Mouse (Mus musculus) heart, embryonic 16.5 days (tissue): ENCODE measurements at regions not wholly inside any gene's neighbourhood (a gene's known extent, or its start where the extent isn't known, plus 50 kb on each side); places are given as distances from the start of the nearest gene placed in this dataset.

Experiments used
- ATAC-seq: fragments of 200-750 bp; cut with Nextera tagmentation; replicated peaks from 2 replicates; pipeline ENCODE4 v1.8.0; 2017; ENCODE audit warnings: moderate number of reproducible peaks; ENCODE audit not compliant: insufficient read depth, low FRiP score; ENCODE audit errors: extremely low read depth
- H3K27ac ChIP-seq: fragments of 300-500 bp; sonication (generic); 2 replicates; pipeline ENCODE4 v1.5.1; 2014; ENCODE audit warnings: mild to moderate bottlenecking, low read length, control low read depth, moderate library complexity
- H3K27me3 ChIP-seq: fragments of 300-500 bp; sonication (generic); 2 replicates; pipeline ENCODE4 v1.6.1; 2014; ENCODE audit warnings: low read length, mixed read lengths; ENCODE audit not compliant: control insufficient read depth, insufficient read depth
- H3K36me3 ChIP-seq: fragments of 300-500 bp; sonication (generic); 2 replicates; pipeline ENCODE4 v1.6.1; 2014; ENCODE audit not compliant: control insufficient read depth, insufficient read depth
- H3K4me1 ChIP-seq: fragments of 300-500 bp; sonication (generic); 2 replicates; pipeline ENCODE4 v1.6.1; 2014; ENCODE audit warnings: low read length, mixed read lengths; ENCODE audit not compliant: control insufficient read depth, insufficient read depth
- H3K4me2 ChIP-seq: fragments of 300-500 bp; sonication (generic); 2 replicates; pipeline ENCODE4 v1.6.1; 2014; ENCODE audit warnings: low read depth, mild to moderate bottlenecking, control low read depth, low read length
- H3K4me3 ChIP-seq: fragments of 300-500 bp; sonication (generic); 2 replicates; pipeline ENCODE4 v1.5.1; 2014; ENCODE audit warnings: mild to moderate bottlenecking, control low read depth, low read length
- H3K9ac ChIP-seq: fragments of 300-500 bp; sonication (generic); 2 replicates; pipeline ENCODE4 v1.6.1; 2014; ENCODE audit warnings: low read length, control low read depth
- H3K9me3 ChIP-seq: fragments of 300-500 bp; sonication (generic); replicated peaks from 2 replicates; pipeline ENCODE4 v1.6.1; 2016; ENCODE audit warnings: low read length; ENCODE audit not compliant: control insufficient read depth
- WGBS: fragments of 180-500 bp; shearing (Covaris S2); extraction: QIAGEN DNeasy Blood & Tissue Kit; methylation state at CpG from one replicate; pipeline ENCODE4 v1.1.7; 2014; 5-methylcytosine and 5-hydroxymethylcytosine counted together

GRCm38 (mm10) chr8:36318884-36319283, 553.3 kb downstream of the Gm19410 start:
- no peaks in the 10 kb centered on the region for H3K27me3 ChIP-seq
- H3K36me3 ChIP-seq: no peaks in the 10 kb centered on the region
- no peak overlapping the region for H3K4me3 ChIP-seq
- peak overlapping the region; percentile 37; the same call in 1 of the 2 replicates for H3K4me2 ChIP-seq
- ATAC-seq: no peak
- no peak overlapping the region for H3K27ac ChIP-seq
- WGBS: 53% methylated on average over 5 of the region's 5 CpGs
- no peak overlapping the region for H3K9ac ChIP-seq
- peaks cover 7% of the 10 kb centered on the region for H3K4me1 ChIP-seq
- H3K9me3 ChIP-seq: no peaks in the 10 kb centered on the region

- no peak overlapping the region for H3K27ac ChIP-seq
- 26% methylated on average over 7 of the region's 7 CpGs for WGBS
- H3K27me3 ChIP-seq: no peaks in the 10 kb centered on the region
- ATAC-seq: no peak
- H3K36me3 ChIP-seq: no peaks in the 10 kb centered on the region
- H3K4me1 ChIP-seq: peaks cover 7% of the 10 kb centered on the region
- no peaks in the 10 kb centered on the region for H3K9me3 ChIP-seq
- H3K9ac ChIP-seq: no peak overlapping the region
- H3K4me2 ChIP-seq: peak overlapping the region; percentile 37; the same call in 1 of the 2 replicates
- H3K4me3 ChIP-seq: no peak overlapping the region
Measured at GRCm38 (mm10) chr8:36319314-36319959, 553.8 kb downstream of the Gm19410 start.

- no peak overlapping the region for H3K4me3 ChIP-seq
- no peak for ATAC-seq
- no peaks in the 10 kb centered on the region for H3K9me3 ChIP-seq
- no peaks in the 10 kb centered on the region for H3K27me3 ChIP-seq
- H3K4me1 ChIP-seq: peaks cover 7% of the 10 kb centered on the region
- 69% methylated on average over 8 of the region's 8 CpGs for WGBS
- H3K4me2 ChIP-seq: no peak overlapping the region
- H3K27ac ChIP-seq: no peak overlapping the region
- H3K36me3 ChIP-seq: no peaks in the 10 kb centered on the region
- H3K9ac ChIP-seq: no peak overlapping the region
Measured at GRCm38 (mm10) chr8:36322125-36322524, 556.5 kb downstream of the Gm19410 start.

- WGBS: 67% methylated on average over 7 of the region's 7 CpGs
- Histone ChIP-seq H3K36me3 (no peaks in the 10 kb centered on the region), H3K4me3 (no peak overlapping the region), H3K9ac (no peak overlapping the region), H3K4me1 (peaks cover 7% of the 10 kb centered on the region), H3K27ac (no peak overlapping the region), H3K27me3 (no peaks in the 10 kb centered on the region), H3K9me3 (no peaks in the 10 kb centered on the region), H3K4me2 (no peak overlapping the region)
- ATAC-seq: no peak
Measured at GRCm38 (mm10) chr8:36322578-36322977, 557.0 kb downstream of the Gm19410 start.

- ATAC-seq: no peak
- H3K4me3 ChIP-seq: no peak overlapping the region
- no peak overlapping the region for H3K9ac ChIP-seq
- H3K27me3 ChIP-seq: no peaks in the 10 kb centered on the region
- H3K4me2 ChIP-seq: no peak overlapping the region
- WGBS: 93% methylated on average over 5 of the region's 5 CpGs
- H3K36me3 ChIP-seq: no peaks in the 10 kb centered on the region
- no peak overlapping the region for H3K27ac ChIP-seq
- no peaks in the 10 kb centered on the region for H3K9me3 ChIP-seq
- H3K4me1 ChIP-seq: no peaks in the 10 kb centered on the region
Measured at GRCm38 (mm10) chr8:36338628-36339027, 573.0 kb downstream of the Gm19410 start.

GRCm38 (mm10) chr8:36339449-36339848, 573.9 kb downstream of the Gm19410 start:
- H3K36me3 ChIP-seq: no peaks in the 10 kb centered on the region
- H3K9ac ChIP-seq: no peak overlapping the region
- no peak overlapping the region for H3K4me2 ChIP-seq
- no peaks in the 10 kb centered on the region for H3K4me1 ChIP-seq
- H3K27ac ChIP-seq: no peak overlapping the region
- WGBS: 80% methylated on average over 6 of the region's 6 CpGs
- no peaks in the 10 kb centered on the region for H3K9me3 ChIP-seq
- H3K27me3 ChIP-seq: no peaks in the 10 kb centered on the region
- ATAC-seq: no peak
- H3K4me3 ChIP-seq: no peak overlapping the region

- Histone ChIP-seq H3K27me3 (no peaks in the 10 kb centered on the region), H3K9me3 (no peaks in the 10 kb centered on the region), H3K4me2 (no peak overlapping the region), H3K4me1 (no peaks in the 10 kb centered on the region), H3K9ac (no peak overlapping the region), H3K36me3 (no peaks in the 10 kb centered on the region), H3K4me3 (no peak overlapping the region), H3K27ac (no peak overlapping the region)
- ATAC-seq: no peak
- WGBS: 65% methylated on average over 3 of the region's 3 CpGs
Measured at GRCm38 (mm10) chr8:36340454-36340853, 574.9 kb downstream of the Gm19410 start.

GRCm38 (mm10) chr8:36341965-36342364, 576.4 kb downstream of the Gm19410 start:
- ATAC-seq: no peak
- Histone ChIP-seq H3K9me3 (no peaks in the 10 kb centered on the region), H3K4me1 (no peaks in the 10 kb centered on the region), H3K27me3 (no peaks in the 10 kb centered on the region), H3K4me3 (no peak overlapping the region), H3K36me3 (no peaks in the 10 kb centered on the region), H3K9ac (no peak overlapping the region), H3K27ac (no peak overlapping the region), H3K4me2 (no peak overlapping the region)
- 73% methylated on average over 4 of the region's 4 CpGs for WGBS

- no peak for ATAC-seq
- H3K9me3 ChIP-seq: no peaks in the 10 kb centered on the region
- no peaks in the 10 kb centered on the region for H3K36me3 ChIP-seq
- no peaks in the 10 kb centered on the region for H3K4me1 ChIP-seq
- WGBS: 84% methylated on average over 5 of the region's 5 CpGs
- H3K27ac ChIP-seq: no peak overlapping the region
- no peaks in the 10 kb centered on the region for H3K27me3 ChIP-seq
- H3K4me2 ChIP-seq: no peak overlapping the region
- H3K9ac ChIP-seq: no peak overlapping the region
- H3K4me3 ChIP-seq: no peak overlapping the region
Measured at GRCm38 (mm10) chr8:36342650-36343049, 577.1 kb downstream of the Gm19410 start.
